Mouse (Mus musculus) bone marrow macrophage, adult 2 months (primary cell): ENCODE data around the gene Oxnad1.

Source experiments
- CTCF ChIP-seq: IDR thresholded peaks from 2 replicates; pipeline ENCODE4 v1.5.1; 2012; ENCODE audit warnings: low read depth, mild to moderate bottlenecking, low read length, moderate library complexity
- POLR2A ChIP-seq: IDR thresholded peaks from 2 replicates; pipeline ENCODE4 v1.6.1; 2012; ENCODE audit warnings: mild to moderate bottlenecking, low read depth, low read length, borderline replicate concordance

DNA sequence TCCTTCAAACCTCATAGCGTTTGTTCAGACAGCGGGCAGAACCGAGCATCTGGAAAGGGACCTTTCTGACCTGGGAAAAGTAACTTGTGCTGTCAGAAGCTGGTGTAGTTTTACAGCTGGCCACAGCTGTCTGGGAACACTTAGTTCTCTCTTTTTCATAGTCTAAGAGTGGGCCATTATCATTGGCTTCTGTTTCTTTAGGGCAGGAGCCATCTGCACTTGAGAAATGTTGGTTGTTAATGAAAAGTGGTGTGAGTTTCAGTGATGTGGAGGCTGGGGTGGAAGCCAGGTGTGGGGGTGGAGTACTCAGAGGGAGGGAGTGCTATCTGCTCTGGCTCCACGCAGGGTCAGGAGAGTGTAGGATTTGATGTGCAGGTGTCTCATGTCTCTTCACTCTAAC is 6.0 kb downstream of the Oxnad1 start:
- TF ChIP-seq CTCF (no peak), POLR2A (no peak)
